ENCODE assay signal across 8 mouse cellular contexts in genomic region chr11:77348142-77348741, GRCm38 (mm10).
A peak's percentile ranks its signal among the peaks of the same experiment; 100 is the strongest.
DNase-seq lines count a peak whose midpoint lies in the region; ATAC-seq and TF ChIP-seq lines count a peak whose summit lies in the region.

No protein-coding gene starts in this region.

- H3K9ac ChIP-seq in embryonic facial prominence, embryonic 14.5 days (ENCODE audit: low read depth, low read length) = peak overlapping the region; percentile 59
- peak overlapping the region; percentile 56 for H3K9ac ChIP-seq in limb, embryonic 14.5 days (ENCODE audit: low read depth, low read length, severe bottlenecking)
- H3K9ac ChIP-seq in midbrain, embryonic 16.5 days (ENCODE audit: low read depth, low read length) = peak overlapping the region; percentile 67

- TF ChIP-seq POLR2A in bone marrow, adult 2 months (IDR thresholded peaks at IDR 0.05; ENCODE audit: borderline replicate concordance, control insufficient read depth, low read depth, low read length) = peak; percentile 82; the same call in 1 of the 2 replicates
- peak; percentile 49; the same call in 1 of the 2 replicates for TF ChIP-seq POLR2A in limb, embryonic 14.5 days (IDR thresholded peaks at IDR 0.05; ENCODE audit: borderline replicate concordance, extremely low read depth, insufficient read depth, insufficient read length)
- peak; percentile 90 for TF ChIP-seq POLR2A in spleen, adult 2 months (IDR thresholded peaks at IDR 0.05; ENCODE audit: low read depth, low read length)

- DNase-seq in 416B (ENCODE audit: low read depth) = peak; percentile 70
- DNase-seq in embryonic facial prominence, embryonic 14.5 days (ENCODE audit: low spot score) = peak; percentile 89
- peak; percentile 91 for DNase-seq in heart, adult 8-10 months (ENCODE audit: low spot score)
- DNase-seq in kidney, adult 8-10 months = peak; percentile 86 to 90
- DNase-seq in limb, embryonic 14.5 days (ENCODE audit: low spot score) = peak; percentile 92
- peak; percentile 65 to 95 for DNase-seq in spleen, adult 2 months (ENCODE audit: low read depth in 1 of 2, low spot score in 2 of 2)

- H3K27ac ChIP-seq in bone marrow, adult 2 months (ENCODE audit: control insufficient read depth, insufficient read depth, low read depth, low read length, poor library complexity) = peak overlapping the region; percentile 67
- no peak overlapping the region for H3K27ac ChIP-seq in embryonic facial prominence, embryonic 14.5 days (replicated peaks; ENCODE audit: low read depth, low read length)
- peak overlapping the region; percentile 39 for H3K27ac ChIP-seq in limb, embryonic 14.5 days (replicated peaks; ENCODE audit: low read depth, low read length)
- H3K27ac ChIP-seq in midbrain, embryonic 16.5 days (ENCODE audit: low read length) = no peak overlapping the region
- peak overlapping the region; percentile 98 for H3K27ac ChIP-seq in spleen, adult 2 months (ENCODE audit: insufficient read depth, low read length)

- H3K36me3 ChIP-seq in embryonic facial prominence, embryonic 14.5 days (ENCODE audit: control insufficient read depth, insufficient read depth, low read length) = no peaks in the 10 kb centered on the region
- no peaks in the 10 kb centered on the region for H3K36me3 ChIP-seq in limb, embryonic 14.5 days (ENCODE audit: control insufficient read depth, insufficient read depth, low read length)
- H3K36me3 ChIP-seq in midbrain, embryonic 16.5 days (ENCODE audit: control insufficient read depth, insufficient read depth, low read length) = no peaks in the 10 kb centered on the region
- H3K36me3 ChIP-seq in spleen, adult 2 months (ENCODE audit: control insufficient read depth, insufficient read depth, low read length) = peaks cover 3% of the 10 kb centered on the region; the same call in 1 of the 2 replicates

- peak overlapping the region; percentile 56 for H3K4me2 ChIP-seq in embryonic facial prominence, embryonic 14.5 days (ENCODE audit: low read depth, low read length)
- peak overlapping the region; percentile 84 for H3K4me2 ChIP-seq in limb, embryonic 14.5 days (replicated peaks; ENCODE audit: low read depth, low read length, severe bottlenecking)
- peak overlapping the region; percentile 96 for H3K4me2 ChIP-seq in midbrain, embryonic 16.5 days (ENCODE audit: low read length)

- under 1% methylated on average over 54 of the region's 54 CpGs for WGBS in bone marrow, adult 2 months
- WGBS in embryonic facial prominence, embryonic 14.5 days = 0% methylated on average over 27 of the region's 54 CpGs
- 0% methylated on average over 47 of the region's 54 CpGs for WGBS in limb, embryonic 14.5 days
- 0% methylated on average over 52 of the region's 54 CpGs for WGBS in midbrain, embryonic 16.5 days
- WGBS in spleen, adult 2 months = under 1% methylated on average over 54 of the region's 54 CpGs

- peak; percentile 99 for ATAC-seq in embryonic facial prominence, embryonic 14.5 days (ENCODE audit: low read depth)
- ATAC-seq in limb, embryonic 14.5 days (ENCODE audit: low FRiP score, low read depth) = peak; percentile 97
- peak; percentile 93 for ATAC-seq in midbrain, embryonic 16.5 days

- no peak for TF ChIP-seq CTCF in bone marrow, adult 2 months (IDR thresholded peaks at IDR 0.05; ENCODE audit: control insufficient read depth, insufficient read depth, low read length)
- no peak for TF ChIP-seq CTCF in spleen, adult 2 months (IDR thresholded peaks at IDR 0.05; ENCODE audit: extremely low read depth, insufficient read depth, insufficient read length, insufficient replicate concordance)

- H3K27me3 ChIP-seq in embryonic facial prominence, embryonic 14.5 days (replicated peaks; ENCODE audit: control insufficient read depth, insufficient read depth, low read length) = 0 out of 2 replicates have a peak, but pooled peaks cover 4% of the 10 kb centered on the region
- H3K27me3 ChIP-seq in limb, embryonic 14.5 days (ENCODE audit: control insufficient read depth, insufficient read depth, low read length) = no peaks in the 10 kb centered on the region
- no peaks in the 10 kb centered on the region; the same call in 1 of the 2 replicates for H3K27me3 ChIP-seq in midbrain, embryonic 16.5 days (ENCODE audit: control insufficient read depth, insufficient read depth, low read depth, low read length)
- 0 out of 2 replicates have a peak, but pooled peaks cover 1% of the 10 kb centered on the region for H3K27me3 ChIP-seq in spleen, adult 2 months (ENCODE audit: control insufficient read depth, insufficient read depth, low read length)

- no peaks in the 10 kb centered on the region for H3K9me3 ChIP-seq in embryonic facial prominence, embryonic 14.5 days (ENCODE audit: control insufficient read depth, low read length)
- H3K9me3 ChIP-seq in limb, embryonic 14.5 days (ENCODE audit: control insufficient read depth, low read length) = no peaks in the 10 kb centered on the region
- no peaks in the 10 kb centered on the region for H3K9me3 ChIP-seq in midbrain, embryonic 16.5 days (replicated peaks; ENCODE audit: control insufficient read depth, low read length, poor library complexity, severe bottlenecking)

- H3K4me1 ChIP-seq in bone marrow, adult 2 months (ENCODE audit: control insufficient read depth, insufficient read depth, low read length) = no peaks in the 10 kb centered on the region
- H3K4me1 ChIP-seq in embryonic facial prominence, embryonic 14.5 days (ENCODE audit: control insufficient read depth, insufficient read depth, low read length) = 0 out of 2 replicates have a peak, but pooled peaks cover 4% of the 10 kb centered on the region
- H3K4me1 ChIP-seq in limb, embryonic 14.5 days (ENCODE audit: control insufficient read depth, insufficient read depth, low read length) = no peaks in the 10 kb centered on the region
- H3K4me1 ChIP-seq in midbrain, embryonic 16.5 days (ENCODE audit: control insufficient read depth, insufficient read depth, low read length) = peaks cover 12% of the 10 kb centered on the region
- H3K4me1 ChIP-seq in spleen, adult 2 months (ENCODE audit: control insufficient read depth, insufficient read depth, insufficient read length) = peaks cover 8% of the 10 kb centered on the region

- H3K4me3 ChIP-seq in bone marrow, adult 2 months (replicated peaks; ENCODE audit: control insufficient read depth, low read depth, low read length) = peak overlapping the region; percentile 83
- peak overlapping the region; percentile 59 for H3K4me3 ChIP-seq in embryonic facial prominence, embryonic 14.5 days (ENCODE audit: low read depth, low read length)
- H3K4me3 ChIP-seq in limb, embryonic 14.5 days (replicated peaks; ENCODE audit: low read length) = peak overlapping the region; percentile 59
- peak overlapping the region; percentile 58 for H3K4me3 ChIP-seq in midbrain, embryonic 16.5 days (ENCODE audit: low read depth, low read length)
- peak overlapping the region; percentile 100 for H3K4me3 ChIP-seq in spleen, adult 2 months (ENCODE audit: extremely low read depth, insufficient read depth, insufficient read length)

Comparison
In these comparisons a context has a peak if more than half of its experiments do, and no peak if none do; other contexts are left out.
1. H3K27ac ChIP-seq: peak in bone marrow, adult 2 months (single experiment), limb, embryonic 14.5 days (single experiment) and spleen, adult 2 months (single experiment); none in embryonic facial prominence, embryonic 14.5 days (single experiment) and midbrain, embryonic 16.5 days (single experiment).
2. Peak in every context shown above with its lines, with median percentiles within 50 percentile points of each other: DNase-seq, H3K4me3 ChIP-seq, POLR2A ChIP-seq, ATAC-seq, H3K4me2 ChIP-seq and H3K9ac ChIP-seq.